Mouse (Mus musculus) neural tube, embryonic 13.5 days (tissue): ENCODE results near the gene Synj2. TPM values are rescaled to one million over a fixed set of nuclear protein-coding genes. Genes with fewer than 3 reads are reported as not detected.

Experiments used
- ATAC-seq: fragments of 200-750 bp; cut with Nextera tagmentation; 2 replicates; pipeline ENCODE4 v1.8.0; 2017; ENCODE audit warnings: low read depth, mild to moderate bottlenecking, moderate TSS enrichment, moderate library complexity
- H3K27ac ChIP-seq: fragments of 300-500 bp; sonication (generic); replicated peaks from 2 replicates; pipeline ENCODE4 v1.5.1; 2015; ENCODE audit warnings: moderate library complexity, mild to moderate bottlenecking, inconsistent platforms
- H3K27me3 ChIP-seq: fragments of 300-500 bp; sonication (generic); 2 replicates; pipeline ENCODE4 v1.6.1; 2015; ENCODE audit warnings: mild to moderate bottlenecking, inconsistent platforms
- H3K36me3 ChIP-seq: fragments of 300-500 bp; sonication (generic); 2 replicates; pipeline ENCODE4 v1.6.1; 2015; ENCODE audit warnings: mild to moderate bottlenecking, inconsistent platforms
- H3K4me1 ChIP-seq: fragments of 300-500 bp; sonication (generic); replicated peaks from 2 replicates; pipeline ENCODE4 v1.6.1; 2015; ENCODE audit warnings: inconsistent platforms
- H3K4me2 ChIP-seq: fragments of 300-500 bp; sonication (generic); 2 replicates; pipeline ENCODE4 v1.6.1; 2015; ENCODE audit warnings: inconsistent platforms, mild to moderate bottlenecking, moderate library complexity
- H3K4me3 ChIP-seq: fragments of 300-500 bp; sonication (generic); 2 replicates; pipeline ENCODE4 v1.5.1; 2015; ENCODE audit warnings: mild to moderate bottlenecking, inconsistent platforms
- H3K9ac ChIP-seq: fragments of 300-500 bp; sonication (generic); 2 replicates; pipeline ENCODE4 v1.6.1; 2015; ENCODE audit warnings: moderate library complexity, mild to moderate bottlenecking, inconsistent platforms
- H3K9me3 ChIP-seq: fragments of 300-500 bp; sonication (generic); 2 replicates; pipeline ENCODE4 v1.6.1; 2016; ENCODE audit warnings: inconsistent platforms
- WGBS: fragments of 180-500 bp; shearing (Covaris S2); methylation state at CpG from one replicate; pipeline ENCODE4 v1.1.7; 2015; 5-methylcytosine and 5-hydroxymethylcytosine counted together
- polyA plus RNA-seq: library from polyadenylated mRNA; unstranded; fragments of >200 nt; fragmentation: Nextera tagmentation; extraction: Ambion mirVana; gene quantifications from 2 replicates; pipeline ENCODE4 v1.2.1, GENCODE M21; 2015

Synj2 gene
- polyA plus RNA-seq, 1 experiment from 2014 or later, result 1.7 TPM

- Histone ChIP-seq H3K9me3 (no peaks in the 10 kb centered on the region), H3K4me3 (no peak overlapping the region), H3K27ac (no peak overlapping the region), H3K36me3 (no peaks in the 10 kb centered on the region), H3K27me3 (no peaks in the 10 kb centered on the region), H3K4me1 (peaks cover 3% of the 10 kb centered on the region; the same call in 1 of the 2 replicates), H3K4me2 (no peak overlapping the region), H3K9ac (no peak overlapping the region)
- 57% methylated on average over 9 of the region's 9 CpGs for WGBS
- no peak for ATAC-seq
Measured at GRCm38 (mm10) chr17:5965084-5965781, 24.2 kb downstream of the Synj2 start.

- Histone ChIP-seq H3K4me3 (no peak overlapping the region), H3K36me3 (no peaks in the 10 kb centered on the region), H3K27me3 (no peaks in the 10 kb centered on the region), H3K9me3 (no peaks in the 10 kb centered on the region), H3K4me1 (peaks cover 3% of the 10 kb centered on the region; the same call in 1 of the 2 replicates), H3K4me2 (no peak overlapping the region), H3K27ac (no peak overlapping the region), H3K9ac (no peak overlapping the region)
- no peak for ATAC-seq
- WGBS, result 82% methylated on average over 5 of the region's 5 CpGs
Measured at GRCm38 (mm10) chr17:5966706-5967105, 25.6 kb downstream of the Synj2 start.

- Histone ChIP-seq H3K9ac (no peak overlapping the region), H3K9me3 (no peaks in the 10 kb centered on the region), H3K4me1 (peaks cover 3% of the 10 kb centered on the region; the same call in 1 of the 2 replicates), H3K4me3 (no peak overlapping the region), H3K27me3 (no peaks in the 10 kb centered on the region), H3K36me3 (no peaks in the 10 kb centered on the region), H3K4me2 (no peak overlapping the region), H3K27ac (no peak overlapping the region)
- 65% methylated on average over 6 of the region's 6 CpGs for WGBS
- no peak for ATAC-seq
Measured at GRCm38 (mm10) chr17:5968562-5968961, 27.5 kb downstream of the Synj2 start.

- no peak for ATAC-seq
- H3K9me3 ChIP-seq, result no peaks in the 10 kb centered on the region
- H3K4me2 ChIP-seq, result no peak overlapping the region
- WGBS, result 52% methylated on average over 3 of the region's 3 CpGs
- H3K27ac ChIP-seq, result no peak overlapping the region
- H3K4me1 ChIP-seq, result peaks cover 3% of the 10 kb centered on the region; the same call in 1 of the 2 replicates
- H3K4me3 ChIP-seq, result no peak overlapping the region
- H3K36me3 ChIP-seq, result no peaks in the 10 kb centered on the region
- H3K27me3 ChIP-seq, result no peaks in the 10 kb centered on the region
- no peak overlapping the region for H3K9ac ChIP-seq
Measured at GRCm38 (mm10) chr17:5969246-5969645, 28.2 kb downstream of the Synj2 start.

GRCm38 (mm10) chr17:5970298-5970821 lies 29.3 kb downstream of the Synj2 start:
- Histone ChIP-seq H3K4me1 (peaks cover 8% of the 10 kb centered on the region), H3K9ac (no peak overlapping the region), H3K36me3 (no peaks in the 10 kb centered on the region), H3K4me3 (no peak overlapping the region), H3K27me3 (no peaks in the 10 kb centered on the region), H3K9me3 (no peaks in the 10 kb centered on the region), H3K27ac (no peak overlapping the region), H3K4me2 (no peak overlapping the region)
- no peak for ATAC-seq
- 87% methylated on average over 5 of the region's 5 CpGs for WGBS

GRCm38 (mm10) chr17:5973536-5973935 lies 32.5 kb downstream of the Synj2 start:
- Histone ChIP-seq H3K9me3 (no peaks in the 10 kb centered on the region), H3K27ac (no peak overlapping the region), H3K27me3 (no peaks in the 10 kb centered on the region), H3K4me2 (no peak overlapping the region), H3K4me3 (no peak overlapping the region), H3K36me3 (no peaks in the 10 kb centered on the region), H3K9ac (no peak overlapping the region), H3K4me1 (peaks cover 26% of the 10 kb centered on the region)
- WGBS, result 73% methylated on average over 8 of the region's 8 CpGs
- ATAC-seq, result no peak

- H3K27me3 ChIP-seq, result no peaks in the 10 kb centered on the region
- no peaks in the 10 kb centered on the region for H3K9me3 ChIP-seq
- WGBS, result 45% methylated on average over 23 of the region's 23 CpGs
- peak overlapping the region; percentile 41; the same call in 1 of the 2 replicates for H3K9ac ChIP-seq
- no peaks in the 10 kb centered on the region for H3K36me3 ChIP-seq
- no peak overlapping the region for H3K4me3 ChIP-seq
- peak overlapping the region; percentile 27 for H3K4me2 ChIP-seq
- peaks cover 23% of the 10 kb centered on the region for H3K4me1 ChIP-seq
- H3K27ac ChIP-seq, result no peak overlapping the region
- ATAC-seq, result peak; percentile 50; the same call in 1 of the 2 replicates
Measured at GRCm38 (mm10) chr17:5975099-5975977, 34.3 kb downstream of the Synj2 start.

GRCm38 (mm10) chr17:5976221-5977055 lies 35.4 kb downstream of the Synj2 start:
- Histone ChIP-seq H3K27me3 (no peaks in the 10 kb centered on the region), H3K9ac (no peak overlapping the region), H3K4me2 (no peak overlapping the region), H3K4me3 (no peak overlapping the region), H3K4me1 (peaks cover 23% of the 10 kb centered on the region), H3K27ac (no peak overlapping the region), H3K9me3 (no peaks in the 10 kb centered on the region), H3K36me3 (no peaks in the 10 kb centered on the region)
- WGBS, result 80% methylated on average over 20 of the region's 20 CpGs
- no peak for ATAC-seq

GRCm38 (mm10) chr17:5977056-5977920 lies 36.2 kb downstream of the Synj2 start:
- Histone ChIP-seq H3K27me3 (no peaks in the 10 kb centered on the region), H3K36me3 (no peaks in the 10 kb centered on the region), H3K4me1 (peaks cover 23% of the 10 kb centered on the region), H3K4me2 (no peak overlapping the region), H3K9me3 (no peaks in the 10 kb centered on the region), H3K4me3 (no peak overlapping the region), H3K27ac (no peak overlapping the region), H3K9ac (no peak overlapping the region)
- ATAC-seq, result no peak
- 63% methylated on average over 16 of the region's 16 CpGs for WGBS

- no peaks in the 10 kb centered on the region for H3K36me3 ChIP-seq
- H3K4me2 ChIP-seq, result no peak overlapping the region
- H3K4me3 ChIP-seq, result no peak overlapping the region
- no peak for ATAC-seq
- H3K9me3 ChIP-seq, result no peaks in the 10 kb centered on the region
- WGBS, result 73% methylated on average over 8 of the region's 8 CpGs
- no peak overlapping the region for H3K9ac ChIP-seq
- peaks cover 24% of the 10 kb centered on the region for H3K4me1 ChIP-seq
- H3K27ac ChIP-seq, result no peak overlapping the region
- no peaks in the 10 kb centered on the region for H3K27me3 ChIP-seq
Measured at GRCm38 (mm10) chr17:5977921-5978504, 36.9 kb downstream of the Synj2 start.
